Mouse (Mus musculus): ENCODE measurements around the gene Phyh. TPM values are rescaled to one million over a fixed set of nuclear protein-coding genes. Genes with fewer than 3 reads are reported as not detected.

The Phyh gene
- polyA plus RNA-seq, 1 experiment from 2014 or later, result 210 TPM

- peak within 1 kb of the TSS; percentile 96 for H3K27ac ChIP-seq (ENCODE audit: low read depth, low read length)
- H3K9ac ChIP-seq (ENCODE audit: low read depth, low read length), result peak within 1 kb of the TSS; percentile 98
- peak within 1 kb of the TSS; percentile 88 for H3K4me2 ChIP-seq (replicated peaks; ENCODE audit: low read depth)
- under 1% methylated on average over 81 of the region's 115 CpGs for WGBS
- H3K9me3 ChIP-seq (ENCODE audit: control insufficient read depth), result no peaks in the 10 kb centered on the region
- no peaks in the 10 kb centered on the region for H3K27me3 ChIP-seq (replicated peaks; ENCODE audit: control insufficient read depth, insufficient read depth, low read length)
- peak; percentile 83 for ATAC-seq
- TF ChIP-seq CTCF (IDR thresholded peaks at IDR 0.05; ENCODE audit: low read depth), result 0 out of 2 replicates have a peak, but pooled peaks have one; percentile 7
- H3K4me3 ChIP-seq (ENCODE audit: low read depth, low read length), result peak within 1 kb of the TSS; percentile 94
- 0 out of 2 replicates have a peak, but pooled peaks cover 3% of the 10 kb centered on the region for H3K4me1 ChIP-seq (replicated peaks; ENCODE audit: control insufficient read depth, insufficient read depth, low read length)
- peaks cover 1% of the 10 kb centered on the region; the same call in 1 of the 2 replicates for H3K36me3 ChIP-seq (ENCODE audit: control insufficient read depth, insufficient read depth)
Measured at GRCm38 (mm10) chr2:4881350-4882248, 37.2 kb upstream of the Phyh start, which contains the start of gene Sephs1. Gene Sephs1 (plus strand): TSS chr2:4881564.

GRCm38 (mm10) chr2:4882249-4882791 is 36.5 kb upstream of the Phyh start:
- H3K9me3 ChIP-seq (ENCODE audit: control insufficient read depth), result no peaks in the 10 kb centered on the region
- no peaks in the 10 kb centered on the region for H3K27me3 ChIP-seq (replicated peaks; ENCODE audit: control insufficient read depth, insufficient read depth, low read length)
- H3K4me2 ChIP-seq (replicated peaks; ENCODE audit: low read depth), result peak overlapping the region; percentile 88
- H3K36me3 ChIP-seq (ENCODE audit: control insufficient read depth, insufficient read depth), result peaks cover 8% of the 10 kb centered on the region; the same call in 1 of the 2 replicates
- H3K9ac ChIP-seq (ENCODE audit: low read depth, low read length), result peak overlapping the region; percentile 98
- no peak for TF ChIP-seq CTCF (IDR thresholded peaks at IDR 0.05; ENCODE audit: low read depth)
- peak overlapping the region; percentile 94 for H3K4me3 ChIP-seq (ENCODE audit: low read depth, low read length)
- peak; percentile 53 for ATAC-seq
- peak overlapping the region; percentile 96 for H3K27ac ChIP-seq (ENCODE audit: low read depth, low read length)
- H3K4me1 ChIP-seq (replicated peaks; ENCODE audit: control insufficient read depth, insufficient read depth, low read length), result 0 out of 2 replicates have a peak, but pooled peaks cover 3% of the 10 kb centered on the region
- 0% methylated on average over 47 of the region's 63 CpGs for WGBS

DNA sequence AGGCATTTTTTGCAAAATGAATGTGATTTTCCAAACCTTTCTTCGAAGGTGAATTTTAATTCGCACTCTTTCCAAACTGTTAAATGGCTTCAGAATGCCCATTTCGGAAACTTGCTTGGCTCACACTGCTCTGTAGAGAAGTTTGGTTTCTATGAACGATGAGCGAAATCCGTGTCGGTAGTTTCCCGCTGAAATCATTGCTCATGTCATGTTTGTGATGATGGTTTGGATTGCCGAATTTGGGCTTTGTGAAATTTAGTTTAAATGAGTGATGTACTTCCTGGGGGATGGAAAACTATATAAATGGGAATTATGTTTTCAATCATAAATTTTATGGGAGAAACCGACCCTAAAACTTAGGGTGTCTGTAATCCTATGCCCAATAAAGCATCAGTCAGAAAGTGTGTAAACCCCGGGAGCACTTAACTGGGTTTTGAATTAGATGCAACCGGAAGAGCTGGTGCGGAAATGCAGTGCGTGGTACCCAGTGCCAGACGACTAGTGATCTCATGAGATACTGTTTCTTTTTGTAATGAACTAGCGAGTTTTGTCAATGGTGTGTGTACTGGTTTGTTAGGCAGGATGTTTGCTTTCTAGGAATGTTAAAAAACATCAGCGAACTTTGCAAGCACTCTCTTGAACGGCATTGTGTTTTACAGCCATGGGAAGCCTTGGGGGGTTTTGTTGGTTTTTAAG is 35.7 kb upstream of the Phyh start:
- 0 out of 2 replicates have a peak, but pooled peaks cover 3% of the 10 kb centered on the region for H3K4me1 ChIP-seq (replicated peaks; ENCODE audit: control insufficient read depth, insufficient read depth, low read length)
- H3K27me3 ChIP-seq (replicated peaks; ENCODE audit: control insufficient read depth, insufficient read depth, low read length), result no peaks in the 10 kb centered on the region
- no peak for TF ChIP-seq CTCF (IDR thresholded peaks at IDR 0.05; ENCODE audit: low read depth)
- H3K36me3 ChIP-seq (ENCODE audit: control insufficient read depth, insufficient read depth), result peaks cover 14% of the 10 kb centered on the region
- WGBS, result 2% methylated on average over 18 of the region's 18 CpGs
- no peak for ATAC-seq
- H3K9ac ChIP-seq (ENCODE audit: low read depth, low read length), result peak overlapping the region; percentile 98
- H3K27ac ChIP-seq (ENCODE audit: low read depth, low read length), result no peak overlapping the region
- no peaks in the 10 kb centered on the region for H3K9me3 ChIP-seq (ENCODE audit: control insufficient read depth)
- peak overlapping the region; percentile 88 for H3K4me2 ChIP-seq (replicated peaks; ENCODE audit: low read depth)
- H3K4me3 ChIP-seq (ENCODE audit: low read depth, low read length), result peak overlapping the region; percentile 94

DNA sequence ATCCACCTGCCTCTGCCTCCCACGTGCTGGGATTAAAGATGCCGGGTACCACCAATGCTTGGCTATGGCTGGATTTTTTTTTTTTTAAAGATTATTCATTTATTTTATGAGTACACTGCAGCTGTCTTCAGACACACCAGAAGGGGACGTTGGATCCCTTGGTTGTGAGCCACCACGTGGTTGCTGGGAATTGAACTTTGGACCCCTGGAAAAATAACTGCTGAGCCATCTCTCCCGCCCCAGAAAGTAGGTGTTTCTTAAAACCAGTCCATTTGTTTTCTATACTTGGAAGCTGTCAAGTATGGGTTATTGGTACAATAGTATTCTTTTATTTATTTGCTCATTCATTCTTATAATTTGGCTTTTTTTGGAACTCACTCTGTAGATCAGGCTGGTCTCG is 31.9 kb upstream of the Phyh start:
- H3K4me3 ChIP-seq (ENCODE audit: low read depth, low read length), result no peak overlapping the region
- H3K9ac ChIP-seq (ENCODE audit: low read depth, low read length), result no peak overlapping the region
- H3K27me3 ChIP-seq (replicated peaks; ENCODE audit: control insufficient read depth, insufficient read depth, low read length), result no peaks in the 10 kb centered on the region
- WGBS, result 66% methylated on average over 6 of the region's 6 CpGs
- no peak overlapping the region for H3K27ac ChIP-seq (ENCODE audit: low read depth, low read length)
- no peak overlapping the region for H3K4me2 ChIP-seq (replicated peaks; ENCODE audit: low read depth)
- H3K4me1 ChIP-seq (replicated peaks; ENCODE audit: control insufficient read depth, insufficient read depth, low read length), result 0 out of 2 replicates have a peak, but pooled peaks cover 3% of the 10 kb centered on the region
- peaks cover 41% of the 10 kb centered on the region for H3K36me3 ChIP-seq (ENCODE audit: control insufficient read depth, insufficient read depth)
- peak; percentile 42 for TF ChIP-seq CTCF (IDR thresholded peaks at IDR 0.05; ENCODE audit: low read depth)
- ATAC-seq, result no peak
- no peaks in the 10 kb centered on the region for H3K9me3 ChIP-seq (ENCODE audit: control insufficient read depth)

GRCm38 (mm10) chr2:4895598-4895997 is 23.2 kb upstream of the Phyh start:
- H3K4me2 ChIP-seq (replicated peaks; ENCODE audit: low read depth), result no peak overlapping the region
- no peak overlapping the region for H3K27ac ChIP-seq (ENCODE audit: low read depth, low read length)
- peaks cover 73% of the 10 kb centered on the region for H3K36me3 ChIP-seq (ENCODE audit: control insufficient read depth, insufficient read depth)
- H3K9ac ChIP-seq (ENCODE audit: low read depth, low read length), result no peak overlapping the region
- H3K4me1 ChIP-seq (replicated peaks; ENCODE audit: control insufficient read depth, insufficient read depth, low read length), result no peaks in the 10 kb centered on the region
- TF ChIP-seq CTCF (IDR thresholded peaks at IDR 0.05; ENCODE audit: low read depth), result no peak
- H3K27me3 ChIP-seq (replicated peaks; ENCODE audit: control insufficient read depth, insufficient read depth, low read length), result no peaks in the 10 kb centered on the region
- ATAC-seq, result no peak
- H3K9me3 ChIP-seq (ENCODE audit: control insufficient read depth), result no peaks in the 10 kb centered on the region
- H3K4me3 ChIP-seq (ENCODE audit: low read depth, low read length), result no peak overlapping the region
- WGBS, result 87% methylated on average over 2 of the region's 2 CpGs

DNA sequence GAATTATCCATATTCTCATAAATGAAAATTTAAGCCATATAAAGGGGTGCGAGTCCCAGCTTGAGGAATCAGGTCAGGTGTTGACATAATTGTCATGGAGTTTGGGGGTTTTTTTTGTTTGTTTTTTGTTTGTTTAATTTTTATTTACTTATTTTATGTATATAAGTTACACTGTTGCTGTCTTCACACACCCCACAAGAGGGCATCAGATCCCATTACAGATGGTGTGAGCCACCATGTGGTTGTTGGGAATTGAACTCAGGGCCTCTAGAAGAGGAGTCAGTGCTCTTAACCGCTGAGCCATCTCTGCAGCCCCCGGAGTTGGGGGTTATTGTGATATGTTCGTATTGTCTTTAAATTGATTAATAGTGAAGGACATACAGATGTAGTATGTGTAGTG is 21.8 kb upstream of the Phyh start:
- Histone ChIP-seq H3K27me3 (replicated peaks; ENCODE audit: control insufficient read depth, insufficient read depth, low read length) (no peaks in the 10 kb centered on the region), H3K27ac (ENCODE audit: low read depth, low read length) (no peak overlapping the region), H3K36me3 (ENCODE audit: control insufficient read depth, insufficient read depth) (peaks cover 73% of the 10 kb centered on the region), H3K9ac (ENCODE audit: low read depth, low read length) (no peak overlapping the region), H3K9me3 (ENCODE audit: control insufficient read depth) (no peaks in the 10 kb centered on the region), H3K4me1 (replicated peaks; ENCODE audit: control insufficient read depth, insufficient read depth, low read length) (0 out of 2 replicates have a peak, but pooled peaks cover under 1% of the 10 kb centered on the region), H3K4me2 (replicated peaks; ENCODE audit: low read depth) (no peak overlapping the region), H3K4me3 (ENCODE audit: low read depth, low read length) (no peak overlapping the region)
- no peak for ATAC-seq
- whole genome bisulfite sequencing, result 98% methylated on average over 4 of the region's 4 CpGs
- peak; percentile 50 for TF ChIP-seq CTCF (IDR thresholded peaks at IDR 0.05; ENCODE audit: low read depth)

Data from intestine, postnatal 0 days (tissue).